Mouse (Mus musculus): ENCODE results near the gene Tma16.

The Tma16 gene

GRCm38 (mm10) chr8:66486084-66486763, at the start of gene Tma16:
Gene Tma16 (minus strand): TSS chr8:66486530.
- peak; percentile 70 for DNase-seq

GRCm38 (mm10) chr8:66520576-66520975, 34.2 kb upstream of the Tma16 start:
- DNase-seq = no peak

- no peak for DNase-seq
These were observed 32.8 kb upstream of the Tma16 start for GRCm38 (mm10) chr8:66519149-66519548.

GRCm38 (mm10) chr8:66511537-66511936, 25.2 kb upstream of the Tma16 start, which contains the start of gene Tktl2:
Gene Tktl2 (plus strand): TSS chr8:66511756.
- no peak for DNase-seq

GRCm38 (mm10) chr8:66503381-66503780, 17.1 kb upstream of the Tma16 start:
- no peak for DNase-seq

- DNase-seq = no peak
These were observed 10.8 kb upstream of the Tma16 start for GRCm38 (mm10) chr8:66496998-66497577.

- peak; percentile 26 for DNase-seq
These were observed 9.4 kb upstream of the Tma16 start for GRCm38 (mm10) chr8:66495726-66496125.

GRCm38 (mm10) chr8:66494496-66494895, 8.2 kb upstream of the Tma16 start:
- no peak for DNase-seq

- DNase-seq = no peak
These were observed 4.3 kb upstream of the Tma16 start for GRCm38 (mm10) chr8:66490624-66491023.

- no peak for DNase-seq
These were observed 2.2 kb upstream of the Tma16 start for GRCm38 (mm10) chr8:66488556-66488955.

- DNase-seq = no peak
These were observed 9.4 kb downstream of the Tma16 start for GRCm38 (mm10) chr8:66476880-66477279.

- DNase-seq = no peak
These were observed 16.5 kb downstream of the Tma16 start for GRCm38 (mm10) chr8:66469821-66470220.

- no peak for DNase-seq
These were observed 29.3 kb downstream of the Tma16 start for GRCm38 (mm10) chr8:66457057-66457456.

- DNase-seq = no peak
These were observed 35.6 kb downstream of the Tma16 start for GRCm38 (mm10) chr8:66450691-66451090.

- DNase-seq = no peak
These were observed 41.0 kb downstream of the Tma16 start for GRCm38 (mm10) chr8:66445351-66445750.

- no peak for DNase-seq
These were observed 42.2 kb downstream of the Tma16 start for GRCm38 (mm10) chr8:66444141-66444540.

GRCm38 (mm10) chr8:66442778-66443177, 43.6 kb downstream of the Tma16 start:
- no peak for DNase-seq

- DNase-seq = no peak
These were observed 45.2 kb downstream of the Tma16 start for GRCm38 (mm10) chr8:66441123-66441522.

- DNase-seq = peak; percentile 13
These were observed 47.9 kb downstream of the Tma16 start for GRCm38 (mm10) chr8:66438468-66438867.

GRCm38 (mm10) chr8:66437929-66438328, 48.4 kb downstream of the Tma16 start:
- no peak for DNase-seq

GRCm38 (mm10) chr8:66436804-66437203, 49.5 kb downstream of the Tma16 start:
- no peak for DNase-seq

GRCm38 (mm10) chr8:66433577-66433976, 52.8 kb downstream of the Tma16 start:
- no peak for DNase-seq

GRCm38 (mm10) chr8:66430639-66431038, 55.7 kb downstream of the Tma16 start:
- DNase-seq = no peak
